Mouse (Mus musculus) CH12.LX (cell line): ENCODE measurements at regions not wholly inside any gene's neighbourhood (a gene's known extent, or its start where the extent isn't known, plus 50 kb on each side); places are given as distances from the start of the nearest gene placed in this dataset.

Source experiments
- CTCF ChIP-seq, 2 experiments: IDR thresholded peaks in 1 of 2; conservative IDR thresholded peaks in 1 of 2; 2 replicates each; pipeline ENCODE4 v1.5.1; 2011 to 2012; ENCODE audit warnings: low read depth in 2 of 2, low read length in 2 of 2, improper control_type of control experiment in 1 of 2, inconsistent platforms in 1 of 2, mild to moderate bottlenecking in 1 of 2, moderate library complexity in 1 of 2
- EP300 ChIP-seq: IDR thresholded peaks from 2 replicates; pipeline ENCODE4 v1.6.1; 2011; ENCODE audit warnings: low read length, improper control_type of control experiment
- POLR2A ChIP-seq: IDR thresholded peaks from 2 replicates; pipeline ENCODE4 v1.6.1; 2011; ENCODE audit warnings: low read depth, mild to moderate bottlenecking, improper control_type of control experiment, low read length
- ZNF384 ChIP-seq: IDR thresholded peaks from 2 replicates; pipeline ENCODE4 v1.6.1; 2012; ENCODE audit warnings: low read depth, low read length, improper control_type of control experiment, inconsistent platforms

GRCm38 (mm10) chr13:51975801-51976601, 129.5 kb downstream of the Gadd45g start:
- no peak for TF ChIP-seq POLR2A
- no peak for TF ChIP-seq EP300
- TF ChIP-seq CTCF (conservative IDR thresholded peaks at IDR 0.05 in 1 of 2, IDR thresholded peaks at IDR 0.05 in 1 of 2; ENCODE audit: low read depth in 2 of 2, low read length in 2 of 2): no peak
- TF ChIP-seq ZNF384: no peak
